Mouse (Mus musculus) small intestine, adult 10 weeks (tissue): ENCODE results near the gene Vmn1r26. TPM values are rescaled to one million over a fixed set of nuclear protein-coding genes. Genes with fewer than 3 reads are reported as not detected.

Experiments
- polyA plus RNA-seq: library from polyadenylated mRNA; stranded (reverse); fragments of 350-450 nt; fragmentation: Illumina TruSeq; extraction: RNeasy Lipid Tissue Mini Kit (QIAGEN cat#74804); gene quantifications from one replicate; pipeline ENCODE4 v1.2.3, GENCODE M21; 2014; ENCODE audit warnings: low replicate concordance

Gene Vmn1r26
- not detected for polyA plus RNA-seq

GRCm38 (mm10) chr6:58015059-58015458 lies at the start of gene Vmn1r26:
Gene Vmn1r26, minus strand, starts transcription at chr6:58015159.

GRCm38 (mm10) chr6:57980710-57981109 lies 34.2 kb downstream of the Vmn1r26 start, which contains the start of gene Vmn1r25:
Gene Vmn1r25, minus strand, starts transcription at chr6:57980810.

GRCm38 (mm10) chr6:57961403-57961802 lies 53.6 kb downstream of the Vmn1r26 start, which contains the start of gene Vmn1r24:
Gene Vmn1r24, minus strand, starts transcription at chr6:57961503.

Other genes starting within 250 kb of the Vmn1r26 start
- 22.5 TPM for gene Vopp1, start 190.0 kb downstream of the Vmn1r26 start, polyA plus RNA-seq
- gene Vmn1r21, start 164.8 kb downstream of the Vmn1r26 start, polyA plus RNA-seq: not detected
- not detected for gene Vmn1r22, start 107.1 kb downstream of the Vmn1r26 start, polyA plus RNA-seq
- gene Vmn1r23, start 88.3 kb downstream of the Vmn1r26 start, polyA plus RNA-seq: not detected
- gene Vmn1r24, start 53.7 kb downstream of the Vmn1r26 start, polyA plus RNA-seq: not detected
- not detected for gene Vmn1r25, start 34.3 kb downstream of the Vmn1r26 start, polyA plus RNA-seq
- gene Vmn1r27, start 203.7 kb upstream of the Vmn1r26 start, polyA plus RNA-seq: not detected
- not detected for gene Vmn1r28, start 246.9 kb upstream of the Vmn1r26 start, polyA plus RNA-seq